Mouse (Mus musculus): ENCODE measurements at regions not wholly inside any gene's neighbourhood (a gene's known extent, or its start where the extent isn't known, plus 50 kb on each side); places are given as distances from the start of the nearest gene placed in this dataset.

DNA sequence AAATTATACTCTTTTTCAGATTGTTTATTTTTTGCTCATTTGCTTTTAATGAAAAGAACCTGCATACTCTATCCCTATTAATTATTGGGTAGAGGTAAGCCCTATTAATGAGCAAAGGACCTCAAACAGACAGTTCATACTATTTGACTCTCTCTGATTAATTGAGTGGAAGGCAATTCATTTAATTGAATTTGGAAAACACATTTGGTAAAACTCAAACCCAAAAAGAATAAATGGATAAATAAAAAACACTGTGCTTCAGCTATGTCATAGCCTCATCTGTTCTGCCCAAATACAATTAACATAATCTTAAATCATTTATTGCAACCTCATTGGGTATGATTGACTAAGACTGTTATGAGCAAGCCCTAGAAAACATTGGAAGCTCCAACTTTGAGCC, 874.8 kb downstream of the Adgrl2 start:
- TF ChIP-seq POLR2A (IDR thresholded peaks at IDR 0.05; ENCODE audit: borderline replicate concordance, extremely low read depth, low read depth, low read length) (no peak), CTCF (IDR thresholded peaks at IDR 0.05; ENCODE audit: insufficient read depth, low read length) (no peak)
